Mouse (Mus musculus): ENCODE measurements at regions not wholly inside any gene's neighbourhood (a gene's known extent, or its start where the extent isn't known, plus 50 kb on each side); places are given as distances from the start of the nearest gene placed in this dataset.
A peak's percentile ranks its signal among the peaks of the same experiment; 100 is the strongest.
"Not testable (repeated sequence)": the region's sequence is repeated elsewhere in the genome, so short reads cannot be mapped to it uniquely, and the experiment has no call there.

GRCm38 (mm10) chr13:31050160-31050788 is 76.3 kb downstream of the Gm5447 start:
- ATAC-seq (replicated peaks in 1 of 2; ENCODE audit: insufficient read depth in 1 of 2, low FRiP score in 2 of 2, low TSS enrichment in 1 of 2, low read depth in 1 of 2, poor library complexity in 2 of 2, severe bottlenecking in 2 of 2) = no peak

GRCm38 (mm10) chr13:31051586-31051985 is 77.6 kb downstream of the Gm5447 start:
- not testable (repeated sequence) for ATAC-seq (replicated peaks in 1 of 2; ENCODE audit: insufficient read depth in 1 of 2, low FRiP score in 2 of 2, low TSS enrichment in 1 of 2, low read depth in 1 of 2, poor library complexity in 2 of 2, severe bottlenecking in 2 of 2)

- no peak for ATAC-seq (replicated peaks in 1 of 2; ENCODE audit: insufficient read depth in 1 of 2, low FRiP score in 2 of 2, low TSS enrichment in 1 of 2, low read depth in 1 of 2, poor library complexity in 2 of 2, severe bottlenecking in 2 of 2)
Measured at GRCm38 (mm10) chr13:31054356-31054755, 80.4 kb downstream of the Gm5447 start.

GRCm38 (mm10) chr13:31055376-31056083 is 81.5 kb downstream of the Gm5447 start:
- no peak for ATAC-seq (replicated peaks in 1 of 2; ENCODE audit: insufficient read depth in 1 of 2, low FRiP score in 2 of 2, low TSS enrichment in 1 of 2, low read depth in 1 of 2, poor library complexity in 2 of 2, severe bottlenecking in 2 of 2)

- ATAC-seq (replicated peaks in 1 of 2; ENCODE audit: insufficient read depth in 1 of 2, low FRiP score in 2 of 2, low TSS enrichment in 1 of 2, low read depth in 1 of 2, poor library complexity in 2 of 2, severe bottlenecking in 2 of 2) = no peak
Measured at GRCm38 (mm10) chr13:31056154-31056871, 82.3 kb downstream of the Gm5447 start.

GRCm38 (mm10) chr13:31060916-31061431 is 87.0 kb downstream of the Gm5447 start:
- no peak for ATAC-seq (replicated peaks in 1 of 2; ENCODE audit: insufficient read depth in 1 of 2, low FRiP score in 2 of 2, low TSS enrichment in 1 of 2, low read depth in 1 of 2, poor library complexity in 2 of 2, severe bottlenecking in 2 of 2)

- no peak for ATAC-seq (replicated peaks in 1 of 2; ENCODE audit: insufficient read depth in 1 of 2, low FRiP score in 2 of 2, low TSS enrichment in 1 of 2, low read depth in 1 of 2, poor library complexity in 2 of 2, severe bottlenecking in 2 of 2)
Measured at GRCm38 (mm10) chr13:31068343-31068742, 94.3 kb downstream of the Gm5447 start.

GRCm38 (mm10) chr13:31076541-31076940 is 102.5 kb downstream of the Gm5447 start:
- no peak for ATAC-seq (replicated peaks in 1 of 2; ENCODE audit: insufficient read depth in 1 of 2, low FRiP score in 2 of 2, low TSS enrichment in 1 of 2, low read depth in 1 of 2, poor library complexity in 2 of 2, severe bottlenecking in 2 of 2)

GRCm38 (mm10) chr13:31078751-31079150 is 104.7 kb downstream of the Gm5447 start:
- ATAC-seq (replicated peaks in 1 of 2; ENCODE audit: insufficient read depth in 1 of 2, low FRiP score in 2 of 2, low TSS enrichment in 1 of 2, low read depth in 1 of 2, poor library complexity in 2 of 2, severe bottlenecking in 2 of 2) = no peak

GRCm38 (mm10) chr13:31080215-31080614 is 106.2 kb downstream of the Gm5447 start:
- no peak for ATAC-seq (replicated peaks in 1 of 2; ENCODE audit: insufficient read depth in 1 of 2, low FRiP score in 2 of 2, low TSS enrichment in 1 of 2, low read depth in 1 of 2, poor library complexity in 2 of 2, severe bottlenecking in 2 of 2)

- peak; percentile 68 to 69 for ATAC-seq (replicated peaks in 1 of 2; ENCODE audit: insufficient read depth in 1 of 2, low FRiP score in 2 of 2, low TSS enrichment in 1 of 2, low read depth in 1 of 2, poor library complexity in 2 of 2, severe bottlenecking in 2 of 2)
Measured at GRCm38 (mm10) chr13:31082448-31083140, 108.6 kb downstream of the Gm5447 start.

GRCm38 (mm10) chr13:31101051-31101450 is 127.0 kb downstream of the Gm5447 start:
- no peak for ATAC-seq (replicated peaks in 1 of 2; ENCODE audit: insufficient read depth in 1 of 2, low FRiP score in 2 of 2, low TSS enrichment in 1 of 2, low read depth in 1 of 2, poor library complexity in 2 of 2, severe bottlenecking in 2 of 2)

- ATAC-seq (replicated peaks in 1 of 2; ENCODE audit: insufficient read depth in 1 of 2, low FRiP score in 2 of 2, low TSS enrichment in 1 of 2, low read depth in 1 of 2, poor library complexity in 2 of 2, severe bottlenecking in 2 of 2) = no peak
Measured at GRCm38 (mm10) chr13:31107434-31107833, 133.4 kb downstream of the Gm5447 start.

GRCm38 (mm10) chr13:31109231-31109630 is 135.2 kb downstream of the Gm5447 start:
- ATAC-seq (replicated peaks in 1 of 2; ENCODE audit: insufficient read depth in 1 of 2, low FRiP score in 2 of 2, low TSS enrichment in 1 of 2, low read depth in 1 of 2, poor library complexity in 2 of 2, severe bottlenecking in 2 of 2) = no peak

- no peak for ATAC-seq (replicated peaks in 1 of 2; ENCODE audit: insufficient read depth in 1 of 2, low FRiP score in 2 of 2, low TSS enrichment in 1 of 2, low read depth in 1 of 2, poor library complexity in 2 of 2, severe bottlenecking in 2 of 2)
Measured at GRCm38 (mm10) chr13:31122689-31123088, 148.7 kb downstream of the Gm5447 start.

GRCm38 (mm10) chr13:31124547-31125216 is 150.7 kb downstream of the Gm5447 start:
- no peak for ATAC-seq (replicated peaks in 1 of 2; ENCODE audit: insufficient read depth in 1 of 2, low FRiP score in 2 of 2, low TSS enrichment in 1 of 2, low read depth in 1 of 2, poor library complexity in 2 of 2, severe bottlenecking in 2 of 2)

GRCm38 (mm10) chr13:31132501-31132900 is 158.5 kb downstream of the Gm5447 start:
- ATAC-seq (replicated peaks in 1 of 2; ENCODE audit: insufficient read depth in 1 of 2, low FRiP score in 2 of 2, low TSS enrichment in 1 of 2, low read depth in 1 of 2, poor library complexity in 2 of 2, severe bottlenecking in 2 of 2) = no peak

Data from hematopoietic stem cell, adult 5-6 weeks (primary cell).